Mouse (Mus musculus) myocyte (in vitro differentiated cells): ENCODE data around the gene Slfn5.

Experiments
- CEBPB ChIP-seq: IDR thresholded peaks from 2 replicates; pipeline ENCODE4 v1.6.1; 2011; ENCODE audit warnings: mild to moderate bottlenecking, moderate library complexity; ENCODE audit not compliant: poor library complexity, insufficient read depth, severe bottlenecking
- E2F4 ChIP-seq: IDR thresholded peaks from one replicate; pipeline ENCODE4 v1.6.1; 2011; ENCODE audit warnings: mild to moderate bottlenecking, control low read depth, moderate library complexity; ENCODE audit not compliant: insufficient read depth
- MAX ChIP-seq: IDR thresholded peaks from one replicate; pipeline ENCODE4 v1.6.1; 2011; ENCODE audit warnings: low read depth, mild to moderate bottlenecking, control low read depth
- MYOD1 ChIP-seq, 3 experiments: IDR thresholded peaks; one replicate each; pipeline ENCODE4 v1.6.1; 2011; ENCODE audit warnings: control low read depth in 2 of 3, low read depth in 2 of 3, mild to moderate bottlenecking in 2 of 3, moderate library complexity in 1 of 3; ENCODE audit not compliant: insufficient read length in 2 of 3, control insufficient read depth in 1 of 3
- MYOG ChIP-seq, 3 experiments: IDR thresholded peaks; one replicate each; pipeline ENCODE4 v1.6.1; 2011; ENCODE audit warnings: control low read depth in 2 of 3, low read depth in 2 of 3, mild to moderate bottlenecking in 2 of 3; ENCODE audit not compliant: insufficient read length in 2 of 3, control insufficient read depth in 1 of 3, insufficient read depth in 1 of 3
- POLR2A ChIP-seq: IDR thresholded peaks from one replicate; pipeline ENCODE4 v1.6.1; 2011; ENCODE audit warnings: low read depth, mild to moderate bottlenecking, control low read depth, moderate library complexity; ENCODE audit not compliant: insufficient read length
- POLR2AphosphoS2 ChIP-seq: IDR thresholded peaks from one replicate; pipeline ENCODE4 v1.6.1; 2011; ENCODE audit warnings: low read depth, control low read depth; ENCODE audit not compliant: insufficient read length
- REST ChIP-seq: IDR thresholded peaks from one replicate; pipeline ENCODE4 v1.6.1; 2011; ENCODE audit warnings: mild to moderate bottlenecking, control low read depth, moderate library complexity; ENCODE audit not compliant: insufficient read depth, insufficient read length
- TCF12 ChIP-seq: IDR thresholded peaks from one replicate; pipeline ENCODE4 v1.6.1; 2011; ENCODE audit warnings: mild to moderate bottlenecking, control low read depth; ENCODE audit not compliant: poor library complexity, insufficient read depth, severe bottlenecking
- USF1 ChIP-seq: IDR thresholded peaks from one replicate; pipeline ENCODE4 v1.6.1; 2011; ENCODE audit warnings: low read depth, mild to moderate bottlenecking, control low read depth, moderate library complexity

DNA sequence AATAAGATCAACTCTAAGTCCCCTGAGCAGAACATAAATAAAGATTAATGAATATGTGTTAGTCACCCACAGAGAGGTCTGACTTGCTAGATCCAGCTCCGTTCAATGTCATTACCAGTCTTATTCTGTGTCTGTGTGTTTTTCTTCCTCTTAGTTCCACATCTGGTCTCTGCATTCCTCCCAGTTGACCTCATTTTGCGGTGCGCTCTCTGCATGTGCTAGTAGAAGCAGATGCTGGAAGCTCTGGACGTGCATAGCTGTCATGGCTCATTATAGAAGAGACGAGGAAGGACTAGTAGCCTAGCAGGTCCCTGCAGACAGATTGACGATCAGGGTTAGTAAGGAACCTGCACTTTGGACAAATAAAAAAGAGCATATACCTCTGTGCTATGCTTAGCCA, 7.8 kb upstream of the Slfn5 start:
- TF ChIP-seq MYOD1 (IDR thresholded peaks at IDR 0.05; ENCODE audit: control insufficient read depth in 1 of 3, insufficient read length in 2 of 3, low read depth in 2 of 3) (no peak), POLR2A (no peak), TCF12 (no peak), USF1 (no peak), POLR2AphosphoS2 (no peak), MYOG (IDR thresholded peaks at IDR 0.05; ENCODE audit: control insufficient read depth in 1 of 3, insufficient read depth in 1 of 3, insufficient read length in 2 of 3, low read depth in 2 of 3) (no peak), CEBPB (no peak), MAX (no peak), E2F4 (no peak), REST (no peak)
